Mouse (Mus musculus) heart, adult 2 months (tissue): ENCODE results near the gene Fhad1. TPM values are rescaled to one million over a fixed set of nuclear protein-coding genes. Genes with fewer than 3 reads are reported as not detected.

Source experiments
- DNase-seq, 2 experiments: peaks; one replicate each; pipeline ENCODE4 v3.0.0; 2021
- H3K27ac ChIP-seq: fragments of 200-600 bp; 2 replicates; pipeline ENCODE4 v1.8.1; 2022
- H3K27me3 ChIP-seq: fragments of 200-500 bp; 2 replicates; pipeline ENCODE4 v1.6.1; 2012; ENCODE audit warnings: mild to moderate bottlenecking, low read length, inconsistent platforms, mixed read lengths; ENCODE audit not compliant: control insufficient read depth, insufficient read depth
- H3K36me3 ChIP-seq: fragments of 200-500 bp; 2 replicates; pipeline ENCODE4 v1.6.1; 2012; ENCODE audit warnings: low read length, inconsistent platforms; ENCODE audit not compliant: control insufficient read depth, insufficient read depth
- H3K4me1 ChIP-seq: fragments of 200-500 bp; 2 replicates; pipeline ENCODE4 v1.6.1; 2011; ENCODE audit warnings: low read length; ENCODE audit not compliant: control insufficient read depth, insufficient read depth
- H3K4me3 ChIP-seq: fragments of 200-600 bp; 2 replicates; pipeline ENCODE4 v1.8.1; 2022
- H3K79me2 ChIP-seq: fragments of 200-500 bp; replicated peaks from 2 replicates; pipeline ENCODE4 v1.6.1; 2012; ENCODE audit warnings: mild to moderate bottlenecking, inconsistent platforms, low read length, moderate library complexity, mixed read lengths; ENCODE audit not compliant: control insufficient read depth, insufficient read depth
- H3K9ac ChIP-seq: fragments of 200-500 bp; 2 replicates; pipeline ENCODE4 v1.6.1; 2012; ENCODE audit warnings: low read depth, mild to moderate bottlenecking, control low read depth, inconsistent platforms, low read length, mixed read lengths
- CTCF ChIP-seq: fragments of 200-600 bp; IDR thresholded peaks from 2 replicates; pipeline ENCODE4 v1.8.1; 2022; ENCODE audit warnings: antibody characterized with exemption, mild to moderate bottlenecking, moderate library complexity
- EP300 ChIP-seq: fragments of 200-500 bp; IDR thresholded peaks from 2 replicates; pipeline ENCODE4 v1.6.1; 2011; ENCODE audit warnings: low read depth, low read length, control low read depth; ENCODE audit not compliant: insufficient read depth
- POLR2A ChIP-seq: fragments of 200-500 bp; IDR thresholded peaks from 2 replicates; pipeline ENCODE4 v1.6.1; 2011; ENCODE audit warnings: mild to moderate bottlenecking, low read depth, low read length, control low read depth; ENCODE audit not compliant: insufficient read depth
- WGBS: fragments of 180-500 bp; shearing (Covaris S2); methylation state at CpG from one replicate; pipeline ENCODE4 v1.1.7; 2018; 5-methylcytosine and 5-hydroxymethylcytosine counted together
- intact Hi-C: fragments of 180-260 bp; cut with DNase I; formaldehyde crosslinking; loops from one replicate; pipeline ENCODE4 v1.15.1; 2025
- long read RNA-seq: library from polyadenylated mRNA; stranded (forward); transcript quantifications from one replicate; pipeline ENCODE4 v2.0.0, GENCODE M21; 2021
- polyA plus RNA-seq: library from polyadenylated mRNA; depleted of rRNA; stranded (reverse); fragments of >200 nt; gene quantifications from 2 replicates; pipeline ENCODE4 v1.2.3, GENCODE M21; 2012; rRNA removed
- total RNA-seq, 2 experiments: library from RNA; stranded (reverse); gene quantifications; 2 replicates each; pipeline ENCODE4 v1.2.3; 2021

The Fhad1 gene
- under 1 TPM; 0.47 to 0.55 TPM for total RNA-seq
- 0.47 and 0.53 TPM in 2 replicates for polyA plus RNA-seq
- long read RNA-seq = 0 reads

GRCm38 (mm10) chr4:142014659-142015608, at the start of gene Fhad1:
Gene Fhad1, minus strand, starts transcription at chr4:142015082.
- no peaks in the 10 kb centered on the region for H3K27me3 ChIP-seq
- peak; percentile 73 to 79 for DNase-seq
- WGBS = 5% methylated on average over 43 of the region's 46 CpGs
- no peaks in the 10 kb centered on the region; the same call in 1 of the 2 replicates for H3K4me1 ChIP-seq
- TF ChIP-seq EP300 (no peak), POLR2A (no peak), CTCF (peak; percentile 20)
- peak within 1 kb of the TSS; percentile 2; the same call in 1 of the 2 replicates for H3K9ac ChIP-seq
- H3K79me2 ChIP-seq = no peaks in the 10 kb centered on the region
- no peaks in the 10 kb centered on the region for H3K36me3 ChIP-seq
- peak within 1 kb of the TSS; percentile 17; the same call in 1 of the 2 replicates for H3K4me3 ChIP-seq
- intact Hi-C loops = no loop called here
- no peak within 1 kb of the TSS for H3K27ac ChIP-seq

GRCm38 (mm10) chr4:142063057-142063534, 48.2 kb upstream of the Fhad1 start:
- H3K27ac ChIP-seq = no peak overlapping the region
- no peaks in the 10 kb centered on the region for H3K36me3 ChIP-seq
- WGBS = 86% methylated on average over 8 of the region's 8 CpGs
- H3K27me3 ChIP-seq = no peaks in the 10 kb centered on the region
- no peaks in the 10 kb centered on the region for H3K79me2 ChIP-seq
- no peak overlapping the region for H3K9ac ChIP-seq
- TF ChIP-seq POLR2A = no peak
- TF ChIP-seq CTCF = no peak
- no peak for TF ChIP-seq EP300
- DNase-seq = no peak
- H3K4me3 ChIP-seq = no peak overlapping the region
- intact Hi-C loops = no loop called here
- peaks cover 16% of the 10 kb centered on the region for H3K4me1 ChIP-seq

GRCm38 (mm10) chr4:142061485-142062240, 46.8 kb upstream of the Fhad1 start:
- DNase-seq = no peak
- no peak overlapping the region for H3K27ac ChIP-seq
- H3K9ac ChIP-seq = no peak overlapping the region
- H3K4me3 ChIP-seq = no peak overlapping the region
- H3K79me2 ChIP-seq = no peaks in the 10 kb centered on the region
- H3K27me3 ChIP-seq = no peaks in the 10 kb centered on the region
- intact Hi-C loops = no loop called here
- H3K4me1 ChIP-seq = peaks cover 16% of the 10 kb centered on the region
- WGBS = 82% methylated on average over 23 of the region's 23 CpGs
- no peaks in the 10 kb centered on the region for H3K36me3 ChIP-seq
- no peak for TF ChIP-seq CTCF
- TF ChIP-seq POLR2A = no peak
- no peak for TF ChIP-seq EP300

GRCm38 (mm10) chr4:142060455-142061378, 45.8 kb upstream of the Fhad1 start:
- no peaks in the 10 kb centered on the region for H3K79me2 ChIP-seq
- no peak overlapping the region for H3K9ac ChIP-seq
- H3K4me3 ChIP-seq = no peak overlapping the region
- no peak overlapping the region for H3K27ac ChIP-seq
- TF ChIP-seq POLR2A = no peak
- peak; percentile 56 to 71 for DNase-seq
- intact Hi-C loops = no loop called here
- no peaks in the 10 kb centered on the region for H3K36me3 ChIP-seq
- H3K4me1 ChIP-seq = peaks cover 11% of the 10 kb centered on the region
- WGBS = 59% methylated on average over 18 of the region's 18 CpGs
- no peaks in the 10 kb centered on the region for H3K27me3 ChIP-seq

- WGBS = 83% methylated on average over 8 of the region's 8 CpGs
- intact Hi-C loops = no loop called here
These were observed 44.9 kb upstream of the Fhad1 start for GRCm38 (mm10) chr4:142059841-142060193.

More at GRCm38 (mm10) chr4:142059841-142060193, 44.9 kb upstream of the Fhad1 start:
- no peak for DNase-seq
- no peak overlapping the region for H3K4me3 ChIP-seq
- H3K4me1 ChIP-seq = peaks cover 6% of the 10 kb centered on the region
- no peaks in the 10 kb centered on the region for H3K79me2 ChIP-seq
- H3K27me3 ChIP-seq = no peaks in the 10 kb centered on the region
- H3K27ac ChIP-seq = no peak overlapping the region
- no peak for TF ChIP-seq CTCF
- TF ChIP-seq EP300 = no peak
- no peak for TF ChIP-seq POLR2A
- no peak overlapping the region for H3K9ac ChIP-seq
- no peaks in the 10 kb centered on the region for H3K36me3 ChIP-seq
